Mouse (Mus musculus) T-helper 1 cell (primary cell): ENCODE measurements at regions not wholly inside any gene's neighbourhood (a gene's known extent, or its start where the extent isn't known, plus 50 kb on each side); places are given as distances from the start of the nearest gene placed in this dataset.
"Not testable (repeated sequence)": the region's sequence is repeated elsewhere in the genome, so short reads cannot be mapped to it uniquely, and the experiment has no call there.

Experiments
- in situ Hi-C: fragments of 300-600 bp; cut with MboI, MseI; formaldehyde crosslinking; loops from one replicate; pipeline ENCODE4 v1.15.1; 2025; ENCODE audit warnings: high pct_unique_total_duplicates

DNA sequence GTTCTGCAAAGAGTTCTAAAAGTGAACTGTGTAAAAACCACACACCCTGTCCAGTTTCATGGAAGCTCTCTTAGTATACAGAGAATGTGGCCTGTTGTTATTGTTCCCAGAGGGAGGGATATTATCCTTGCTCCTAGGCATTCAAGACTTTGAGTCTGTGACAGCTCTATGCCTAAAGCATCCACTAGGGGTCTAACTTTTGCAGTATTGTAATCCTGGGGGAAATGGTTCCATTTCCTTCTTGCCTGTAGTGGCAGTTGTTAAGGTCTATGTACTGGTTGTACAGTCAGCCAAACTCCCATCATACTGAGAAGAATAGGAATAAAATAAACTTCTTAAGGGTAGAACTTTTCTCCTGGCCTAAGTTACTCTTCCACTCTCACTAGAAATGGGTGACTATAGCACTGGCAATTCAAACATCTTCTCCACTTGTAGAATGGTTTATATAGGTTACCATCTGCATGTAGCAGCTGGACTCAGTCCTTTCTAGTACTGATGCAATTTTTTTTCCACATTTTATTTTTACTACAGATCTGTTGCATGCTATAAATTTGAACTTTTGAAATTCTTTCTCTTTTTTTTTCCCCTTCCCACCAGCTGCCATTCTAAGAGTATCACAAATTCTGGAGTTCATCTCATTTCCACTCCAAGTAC, 51.4 kb upstream of the Dpt start:
- in situ Hi-C loops, result no loop called here

- in situ Hi-C loops, result no loop called here
Measured at GRCm38 (mm10) chr1:164744499-164744898, 51.9 kb upstream of the Dpt start.

DNA sequence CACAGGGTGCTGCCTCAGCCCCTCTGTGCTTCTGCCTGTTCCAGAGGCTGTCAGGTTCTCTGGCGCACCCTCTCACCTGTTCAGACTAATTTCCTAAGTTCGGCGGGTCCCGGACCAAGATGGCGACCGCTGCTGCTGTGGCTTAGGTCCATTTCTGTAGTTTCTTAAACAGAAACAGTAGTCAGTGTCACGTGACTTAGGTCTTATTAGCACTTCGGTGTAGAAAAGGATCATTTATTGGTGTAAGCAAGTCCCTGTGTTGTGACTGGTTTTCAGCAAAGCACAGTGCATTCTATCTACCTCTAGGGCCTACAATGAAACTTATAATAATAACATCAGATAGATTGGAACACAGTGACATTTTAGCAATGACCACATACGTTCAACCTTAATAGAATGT, 53.5 kb upstream of the Dpt start:
- in situ Hi-C loops, result not testable (repeated sequence)

DNA sequence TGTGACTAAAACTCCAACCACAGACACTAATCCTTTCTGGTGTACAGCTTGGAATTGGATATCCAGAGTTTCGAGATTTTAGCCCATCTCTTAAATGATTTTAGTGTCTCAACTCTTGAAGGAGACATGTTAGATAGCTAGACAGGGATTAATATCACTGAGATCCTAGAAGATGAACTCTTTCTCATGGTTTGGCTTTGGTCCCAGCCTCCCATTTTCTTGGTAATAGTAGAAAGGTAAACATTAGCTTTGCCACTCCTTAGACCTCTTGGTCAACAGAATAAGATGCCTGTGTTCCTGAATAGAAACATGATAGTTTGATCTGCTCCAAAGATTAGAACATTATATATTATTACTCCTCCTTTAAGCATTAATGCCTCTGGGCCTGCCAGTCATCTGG, 60.8 kb upstream of the Dpt start:
- in situ Hi-C loops, result no loop called here

GRCm38 (mm10) chr1:164733741-164734140, 62.7 kb upstream of the Dpt start:
- in situ Hi-C loops, result no loop called here

DNA sequence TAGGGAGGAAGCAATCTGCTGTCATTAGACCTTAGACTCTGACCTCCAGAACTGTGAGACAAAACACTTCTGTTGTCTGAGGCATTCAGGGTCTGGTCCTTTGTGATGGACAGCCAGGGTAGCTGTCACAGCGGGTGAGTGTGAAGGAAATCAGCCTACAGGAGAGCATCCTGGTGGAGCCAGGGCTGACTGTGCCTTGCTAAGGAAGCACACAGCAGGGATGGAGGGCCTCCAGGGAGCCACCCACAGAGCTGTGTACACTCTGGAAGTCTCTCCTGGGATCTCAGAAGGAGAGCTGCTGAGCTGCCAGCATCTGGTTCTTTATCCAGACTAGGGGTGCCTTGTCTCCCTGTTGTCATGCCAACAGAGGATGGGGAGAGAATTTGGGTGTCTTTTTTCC, 74.4 kb upstream of the Dpt start:
- in situ Hi-C loops, result no loop called here

- in situ Hi-C loops, result no loop called here
Measured at GRCm38 (mm10) chr1:164714905-164715304, 81.5 kb upstream of the Dpt start.

GRCm38 (mm10) chr1:164713798-164714551, 82.5 kb upstream of the Dpt start:
- in situ Hi-C loops, result no loop called here

GRCm38 (mm10) chr1:164712514-164712913, 83.9 kb upstream of the Dpt start:
- in situ Hi-C loops, result no loop called here

GRCm38 (mm10) chr1:164704397-164705091, 91.9 kb upstream of the Dpt start:
- in situ Hi-C loops, result no loop called here

- in situ Hi-C loops, result no loop called here
Measured at GRCm38 (mm10) chr1:164703560-164704131, 92.8 kb upstream of the Dpt start.

DNA sequence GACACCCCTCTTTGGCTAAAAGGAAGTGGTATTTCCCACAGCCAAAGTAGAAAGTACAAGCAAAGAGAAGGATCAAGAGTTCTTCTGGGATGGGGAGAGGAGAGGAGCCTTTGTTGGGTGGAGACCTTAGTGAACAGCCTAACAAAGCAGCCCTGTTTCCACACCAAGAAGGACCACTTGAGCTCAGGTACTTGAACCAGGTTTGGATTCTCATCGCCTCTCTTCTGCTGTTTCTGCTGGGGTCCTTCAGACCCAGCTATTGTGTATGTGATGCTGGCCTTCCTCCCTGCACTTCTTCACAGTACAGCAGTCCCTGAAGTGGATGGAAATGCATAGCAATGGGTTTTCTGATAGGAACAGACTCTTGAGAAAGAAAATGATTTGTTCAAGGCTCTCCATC, 106.4 kb upstream of the Dpt start:
- in situ Hi-C loops, result no loop called here

DNA sequence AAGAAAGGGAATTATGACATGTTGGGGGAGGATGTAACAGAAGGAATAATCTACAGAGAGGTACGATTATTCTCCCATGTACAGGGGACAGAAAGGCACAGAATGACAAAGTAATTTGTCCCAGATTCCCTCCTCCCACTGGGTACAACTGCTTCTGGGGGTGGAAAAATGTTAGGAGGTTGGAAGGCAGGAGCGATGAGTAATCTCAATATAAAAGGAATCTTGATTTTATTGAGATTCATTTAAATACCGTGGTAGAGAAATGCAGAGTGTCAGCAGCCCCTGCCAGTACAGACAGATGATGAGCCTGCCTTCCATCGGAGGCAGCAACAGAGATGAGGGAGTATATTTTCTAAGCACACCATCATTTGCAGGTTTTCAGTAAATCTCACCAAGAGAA, 107.1 kb upstream of the Dpt start:
- in situ Hi-C loops, result no loop called here

DNA sequence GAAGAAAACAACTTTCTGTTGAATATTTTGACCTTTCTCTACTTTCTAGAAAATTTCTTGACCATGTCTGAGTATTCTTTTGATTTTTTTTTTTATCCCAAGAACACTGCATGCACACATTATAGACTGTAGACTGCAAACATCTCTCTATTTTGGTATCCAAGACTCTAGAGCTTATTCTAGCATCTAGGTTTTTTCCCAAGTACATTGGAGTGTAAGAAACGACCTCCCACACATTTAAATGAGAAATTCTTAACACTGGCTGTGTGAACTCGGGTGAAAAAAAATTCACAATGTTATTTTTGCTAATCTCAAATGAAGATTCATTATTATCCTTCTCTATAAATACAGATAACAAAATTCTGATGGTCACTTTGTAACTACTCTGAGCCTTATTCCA, 112.0 kb upstream of the Dpt start:
- in situ Hi-C loops, result no loop called here

DNA sequence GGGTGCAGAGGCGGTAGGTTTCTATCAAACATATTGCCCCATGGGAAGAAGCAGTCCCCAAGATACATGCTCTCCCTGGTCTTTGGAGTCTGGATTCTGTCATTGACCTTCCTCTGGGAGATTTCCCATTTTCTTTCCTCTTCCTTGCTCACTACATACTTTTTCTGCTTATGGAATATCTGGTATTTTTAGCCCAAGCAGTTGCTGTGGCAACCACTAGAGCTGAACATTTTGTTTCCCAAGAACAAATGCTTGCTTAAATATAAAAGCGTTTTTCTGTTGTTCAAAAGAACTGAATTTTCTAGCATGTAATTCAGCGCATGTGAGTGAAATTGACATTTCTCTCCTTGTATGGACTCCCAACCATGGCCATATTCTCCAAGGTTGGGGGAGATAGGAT, 112.7 kb upstream of the Dpt start:
- in situ Hi-C loops, result no loop called here

- in situ Hi-C loops, result no loop called here
Measured at GRCm38 (mm10) chr1:164682867-164683599, 113.4 kb upstream of the Dpt start.

- in situ Hi-C loops, result no loop called here
Measured at GRCm38 (mm10) chr1:164682426-164682825, 114.0 kb upstream of the Dpt start.

DNA sequence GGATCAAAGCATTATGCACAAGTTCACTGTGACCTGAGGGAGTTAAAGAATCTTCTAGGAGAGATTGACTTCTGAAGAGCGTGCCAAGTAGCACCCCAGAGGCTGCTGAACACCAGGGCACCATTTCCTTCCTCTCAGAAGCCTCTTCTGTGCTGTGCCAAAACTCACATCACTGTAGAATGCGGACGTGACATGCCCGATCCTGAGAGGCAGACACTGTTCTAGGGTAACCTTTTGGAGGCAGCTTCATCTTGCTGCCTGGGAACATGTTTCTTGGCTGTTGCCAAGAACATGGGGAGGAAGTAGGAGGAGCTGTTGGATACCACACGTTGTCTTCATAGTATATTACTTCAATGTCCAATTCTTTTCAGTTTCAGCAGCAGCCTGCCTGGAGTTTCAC, 114.9 kb upstream of the Dpt start:
- in situ Hi-C loops, result no loop called here

DNA sequence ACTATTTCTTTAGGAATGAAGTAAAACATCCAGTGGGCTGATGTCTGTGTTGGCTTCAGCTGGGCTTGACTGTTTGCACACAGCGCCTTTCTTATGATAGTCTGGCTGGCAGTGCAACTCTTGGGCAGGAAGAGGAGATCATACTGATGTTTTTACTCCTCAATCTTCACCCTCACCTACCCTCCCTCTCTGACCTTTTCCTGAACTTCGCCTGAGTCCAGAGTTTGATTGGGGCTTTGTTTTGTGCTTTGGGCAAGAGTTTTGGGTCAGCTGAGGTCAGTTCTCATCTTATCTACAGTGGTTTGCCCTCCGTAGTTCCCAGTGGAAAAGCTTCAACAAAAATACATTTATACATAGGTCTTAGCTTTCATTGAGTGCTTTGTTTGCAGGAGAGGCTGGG, 118.1 kb upstream of the Dpt start:
- in situ Hi-C loops, result no loop called here

GRCm38 (mm10) chr1:164652244-164652643, 144.2 kb upstream of the Dpt start:
- in situ Hi-C loops, result no loop called here

GRCm38 (mm10) chr1:164637901-164638462, 158.5 kb upstream of the Dpt start:
- in situ Hi-C loops, result no loop called here
